Mouse (Mus musculus): ENCODE data around the gene Pmm1. TPM values are rescaled to one million over a fixed set of nuclear protein-coding genes. Genes with fewer than 3 reads are reported as not detected.

The Pmm1 gene
- 39.8 TPM for polyA plus RNA-seq (2014; fragmentation: Illumina TruSeq; extraction: RNeasy Lipid Tissue Mini Kit (QIAGEN cat#74804); ENCODE audit: low read depth, low replicate concordance)

DNA sequence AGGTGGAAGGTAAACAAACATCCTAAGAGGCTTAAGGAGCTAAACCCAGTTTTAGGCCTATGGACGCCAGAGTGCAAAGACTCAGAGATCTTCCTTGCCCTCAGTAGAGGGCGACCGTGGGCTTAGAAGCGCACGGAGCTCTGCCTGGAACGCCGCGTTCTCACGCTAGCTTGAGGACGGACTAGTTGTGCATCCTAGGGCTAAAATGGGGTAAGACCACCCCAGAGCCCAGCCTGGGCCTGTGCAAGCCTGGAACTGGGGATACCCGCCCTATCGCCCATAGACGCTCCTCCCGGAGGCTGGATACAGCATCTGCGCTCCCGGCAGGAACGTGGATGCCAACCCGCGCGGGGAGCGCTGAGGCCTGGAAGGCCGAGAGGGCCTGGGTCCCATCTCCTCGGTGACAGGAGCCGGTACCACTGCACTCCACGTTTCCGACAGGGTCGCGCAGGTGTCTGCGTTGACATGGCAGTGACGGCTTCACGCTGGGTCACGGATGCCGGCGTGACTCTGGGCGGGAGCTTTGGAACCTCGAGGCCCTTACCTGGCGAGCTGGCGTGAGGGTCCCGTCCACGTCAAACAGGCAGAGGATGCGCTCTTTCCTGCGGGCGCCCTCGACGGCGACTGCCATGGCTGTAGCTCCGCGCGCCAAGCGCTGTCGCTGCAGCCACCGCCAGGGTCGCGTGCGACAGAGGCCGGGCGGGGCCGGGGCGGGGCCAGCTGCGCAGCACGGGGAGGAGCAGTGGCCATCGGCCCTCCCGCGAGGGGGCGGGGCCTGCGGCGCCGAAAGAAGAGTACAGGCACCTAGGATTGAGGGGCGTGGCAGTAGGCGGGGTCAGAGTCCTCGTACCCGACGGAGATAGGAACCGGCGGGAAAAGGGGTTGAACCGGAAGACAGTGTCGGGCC lies at the start of gene Pmm1:
TSS of gene Pmm1 (minus strand) at position 760 of the 907 bp plus-strand sequence.

DNA sequence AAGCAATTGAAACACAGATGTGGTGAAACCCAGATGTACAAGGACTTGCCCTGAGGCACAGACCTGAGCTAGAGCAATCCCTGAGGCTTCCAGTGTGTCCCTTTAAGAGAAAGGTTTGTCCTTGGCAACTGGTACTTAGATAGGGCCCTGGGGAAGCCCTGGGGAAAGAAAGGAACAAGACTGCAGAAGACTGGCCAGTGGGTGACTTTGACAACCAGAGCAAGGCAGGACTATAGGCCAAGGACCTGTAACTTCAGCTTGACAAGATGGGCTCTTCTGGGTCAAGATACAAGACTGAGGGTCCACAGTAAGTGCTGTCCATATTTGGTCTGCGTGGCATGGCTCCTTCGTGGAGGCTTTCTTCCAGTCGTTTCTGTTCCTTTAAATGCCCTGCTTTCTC lies 26.9 kb upstream of the Pmm1 start, which contains the start of gene Xrcc6:
TSS of gene Xrcc6 (plus strand) at position 190 of the 400 bp plus-strand sequence.

DNA sequence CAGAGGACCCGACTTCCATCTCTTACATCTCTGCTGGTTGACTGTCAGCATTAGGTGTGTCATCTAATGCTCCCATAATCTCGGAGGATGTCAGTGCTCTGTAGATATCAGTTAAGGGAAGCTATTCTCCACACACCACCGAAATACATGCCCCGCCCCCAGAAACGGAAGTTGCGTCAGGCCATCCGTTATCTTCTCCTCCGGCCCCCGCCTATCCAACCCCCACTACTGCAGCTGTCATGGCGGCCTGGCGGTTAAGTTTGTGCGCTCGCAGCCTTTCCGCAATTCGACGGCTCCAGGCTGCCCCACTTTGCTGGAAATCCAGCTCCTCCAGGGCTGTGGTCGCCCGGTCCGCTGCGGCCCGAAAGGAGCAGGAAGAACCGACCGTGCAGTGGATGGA lies 19.6 kb upstream of the Pmm1 start, which contains the start of gene 1700029P11Rik:
TSS of gene 1700029P11Rik (plus strand) at position 220 of the 400 bp plus-strand sequence.

DNA sequence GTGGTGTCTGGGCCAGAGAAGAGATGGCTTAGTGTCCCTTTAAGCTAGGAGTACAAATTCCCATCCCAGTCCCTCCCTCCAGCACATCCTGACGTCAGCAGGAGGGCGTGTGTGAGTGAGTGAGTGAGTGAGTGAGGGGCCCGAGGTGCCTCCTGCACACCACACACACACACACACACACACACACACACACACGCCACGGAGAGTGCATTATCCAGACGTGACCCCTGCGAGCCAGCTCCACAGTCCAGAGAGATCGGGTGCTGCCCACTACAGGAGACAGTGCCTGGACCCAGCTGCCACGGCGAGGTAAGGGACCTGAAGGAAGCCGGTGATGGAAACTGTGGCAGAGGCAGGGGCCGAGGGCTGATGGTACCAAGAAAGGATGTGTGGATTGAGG lies 24.1 kb downstream of the Pmm1 start, which contains the start of gene Csdc2:
TSS of gene Csdc2 (plus strand) at position 81 of the 400 bp plus-strand sequence.

DNA sequence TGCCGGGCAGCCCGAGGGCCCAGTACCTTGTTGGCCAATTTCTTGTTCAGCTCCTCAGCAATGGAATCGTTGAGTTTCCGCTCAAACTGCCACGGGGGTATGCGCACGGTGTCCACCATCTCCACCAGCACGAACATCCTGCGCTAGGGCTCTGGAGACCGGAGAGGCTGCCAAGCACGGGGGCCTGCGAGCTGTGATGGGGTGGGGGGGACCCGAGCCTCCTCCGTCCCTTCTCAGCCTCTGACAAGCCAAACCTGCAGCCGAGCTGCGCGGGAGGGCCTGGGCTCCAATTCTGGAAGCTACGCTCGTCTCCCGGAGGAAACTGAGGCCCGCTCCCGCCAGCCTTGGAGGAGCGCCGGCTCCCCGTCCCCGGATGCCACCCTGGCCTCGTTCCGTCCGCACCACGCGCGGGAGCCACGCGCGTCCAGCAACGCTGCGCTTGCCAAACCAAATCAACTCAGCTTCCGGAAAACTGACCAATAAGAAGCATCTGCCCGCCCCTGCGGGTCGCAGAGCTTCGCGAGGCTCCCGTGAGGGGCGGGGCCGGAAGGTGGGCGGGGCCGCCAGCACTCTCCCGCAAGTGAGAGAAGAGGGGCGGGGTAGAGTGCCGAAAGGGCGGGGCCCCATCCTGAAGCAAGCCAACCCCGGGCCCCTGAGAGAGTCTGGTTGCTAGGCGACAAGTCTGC lies 34.8 kb downstream of the Pmm1 start, which contains the start of gene Polr3h:
TSS of gene Polr3h (minus strand) at position 481 of the 686 bp plus-strand sequence.

Other genes starting within 250 kb of the Pmm1 start
- gene Zc3h7b, start 215.9 kb downstream of the Pmm1 start, polyA plus RNA-seq (2014; fragmentation: Illumina TruSeq; extraction: RNeasy Lipid Tissue Mini Kit (QIAGEN cat#74804); ENCODE audit: low read depth, low replicate concordance), result 38.4 TPM
- 33.2 TPM for gene Rangap1, start 215.4 kb downstream of the Pmm1 start, polyA plus RNA-seq (2014; fragmentation: Illumina TruSeq; extraction: RNeasy Lipid Tissue Mini Kit (QIAGEN cat#74804); ENCODE audit: low read depth, low replicate concordance)
- gene Tef, start 158.5 kb downstream of the Pmm1 start, polyA plus RNA-seq (2014; fragmentation: Illumina TruSeq; extraction: RNeasy Lipid Tissue Mini Kit (QIAGEN cat#74804); ENCODE audit: low read depth, low replicate concordance), result 55.8 TPM
- 26.1 TPM for gene Tob2, start 102.1 kb downstream of the Pmm1 start, polyA plus RNA-seq (2014; fragmentation: Illumina TruSeq; extraction: RNeasy Lipid Tissue Mini Kit (QIAGEN cat#74804); ENCODE audit: low read depth, low replicate concordance)
- gene Phf5a, start 89.0 kb downstream of the Pmm1 start, polyA plus RNA-seq (2014; fragmentation: Illumina TruSeq; extraction: RNeasy Lipid Tissue Mini Kit (QIAGEN cat#74804); ENCODE audit: low read depth, low replicate concordance), result 40.8 TPM
- gene Aco2, start 88.6 kb downstream of the Pmm1 start, polyA plus RNA-seq (2014; fragmentation: Illumina TruSeq; extraction: RNeasy Lipid Tissue Mini Kit (QIAGEN cat#74804); ENCODE audit: low read depth, low replicate concordance), result 207 TPM
- gene Polr3h, start 34.7 kb downstream of the Pmm1 start, polyA plus RNA-seq (2014; fragmentation: Illumina TruSeq; extraction: RNeasy Lipid Tissue Mini Kit (QIAGEN cat#74804); ENCODE audit: low read depth, low replicate concordance), result 16.8 TPM
- 6.1 TPM for gene Csdc2, start 24.2 kb downstream of the Pmm1 start, polyA plus RNA-seq (2014; fragmentation: Illumina TruSeq; extraction: RNeasy Lipid Tissue Mini Kit (QIAGEN cat#74804); ENCODE audit: low read depth, low replicate concordance)
- 2.9 TPM for gene 1700029P11Rik, start 19.6 kb upstream of the Pmm1 start, polyA plus RNA-seq (2014; fragmentation: Illumina TruSeq; extraction: RNeasy Lipid Tissue Mini Kit (QIAGEN cat#74804); ENCODE audit: low read depth, low replicate concordance)
- 23.7 TPM for gene Xrcc6, start 26.9 kb upstream of the Pmm1 start, polyA plus RNA-seq (2014; fragmentation: Illumina TruSeq; extraction: RNeasy Lipid Tissue Mini Kit (QIAGEN cat#74804); ENCODE audit: low read depth, low replicate concordance)
- gene Desi1, start 72.9 kb upstream of the Pmm1 start, polyA plus RNA-seq (2014; fragmentation: Illumina TruSeq; extraction: RNeasy Lipid Tissue Mini Kit (QIAGEN cat#74804); ENCODE audit: low read depth, low replicate concordance), result 28.8 TPM
- gene Snu13, start 86.7 kb upstream of the Pmm1 start, polyA plus RNA-seq (2014; fragmentation: Illumina TruSeq; extraction: RNeasy Lipid Tissue Mini Kit (QIAGEN cat#74804); ENCODE audit: low read depth, low replicate concordance), result 97.2 TPM
- 1.7 TPM for gene 4930407I10Rik, start 98.2 kb upstream of the Pmm1 start, polyA plus RNA-seq (2014; fragmentation: Illumina TruSeq; extraction: RNeasy Lipid Tissue Mini Kit (QIAGEN cat#74804); ENCODE audit: low read depth, low replicate concordance)
- 0.10 TPM for gene Mei1, start 109.1 kb upstream of the Pmm1 start, polyA plus RNA-seq (2014; fragmentation: Illumina TruSeq; extraction: RNeasy Lipid Tissue Mini Kit (QIAGEN cat#74804); ENCODE audit: low read depth, low replicate concordance)
- 15.4 TPM for gene Ccdc134, start 167.0 kb upstream of the Pmm1 start, polyA plus RNA-seq (2014; fragmentation: Illumina TruSeq; extraction: RNeasy Lipid Tissue Mini Kit (QIAGEN cat#74804); ENCODE audit: low read depth, low replicate concordance)
- gene Srebf2, start 186.3 kb upstream of the Pmm1 start, polyA plus RNA-seq (2014; fragmentation: Illumina TruSeq; extraction: RNeasy Lipid Tissue Mini Kit (QIAGEN cat#74804); ENCODE audit: low read depth, low replicate concordance), result 73.8 TPM